ENCODE assay signal across 19 mouse cellular contexts in genomic region chr1:81747025-81747424, GRCm38 (mm10).
"Had no signal": no experiment of that assay in that cellular context is flagged by ENCODE, and none has a peak within 500 bp of the region (broad histone marks: within the 10 kb centered on the region; RNA-seq: fewer than 3 reads in every experiment).

No protein-coding gene starts in this region.

- H3K4me1 ChIP-seq: liver, embryonic 12.5 days; liver, embryonic 15.5 days; megakaryocyte, embryonic 14.5 days had no signal

- DNase-seq: kidney, adult 2 months; kidney, postnatal 10 days; kidney, postnatal 36 days; layer of hippocampus, postnatal 36 days; liver; lung, adult 18-20 months; thymus, adult 18-20 months; thymus, postnatal 36 days had no signal

- H3K36me3 ChIP-seq: limb, embryonic 12.5 days; liver, embryonic 12.5 days; liver, embryonic 15.5 days; midbrain, embryonic 10.5 days; midbrain, embryonic 13.5 days; neural tube, embryonic 13.5 days had no signal

- H3K4me3 ChIP-seq: left cerebral cortex, adult 2 months; limb, embryonic 12.5 days; liver, embryonic 12.5 days; liver, embryonic 15.5 days; megakaryocyte, embryonic 14.5 days; midbrain, embryonic 10.5 days; midbrain, embryonic 13.5 days; myocyte; neural tube, embryonic 13.5 days had no signal

- H3K9me3 ChIP-seq: limb, embryonic 12.5 days; liver, embryonic 12.5 days; liver, embryonic 15.5 days; midbrain, embryonic 10.5 days; midbrain, embryonic 13.5 days; neural tube, embryonic 13.5 days had no signal

- H3K27ac ChIP-seq: left cerebral cortex, adult 2 months; liver, embryonic 12.5 days; liver, embryonic 15.5 days; midbrain, embryonic 10.5 days; midbrain, embryonic 13.5 days; neural tube, embryonic 13.5 days had no signal

- H3K9ac ChIP-seq: limb, embryonic 12.5 days; liver, embryonic 12.5 days; liver, embryonic 15.5 days; midbrain, embryonic 13.5 days; neural tube, embryonic 13.5 days had no signal

- H3K4me2 ChIP-seq: limb, embryonic 12.5 days; liver, embryonic 12.5 days; liver, embryonic 15.5 days; midbrain, embryonic 13.5 days; neural tube, embryonic 13.5 days had no signal

- ATAC-seq: intestine, postnatal 0 days; liver, embryonic 12.5 days; midbrain, embryonic 13.5 days; midbrain, embryonic 16.5 days had no signal

- H3K27me3 ChIP-seq: limb, embryonic 12.5 days; liver, embryonic 12.5 days; liver, embryonic 15.5 days; megakaryocyte, embryonic 14.5 days; midbrain, embryonic 13.5 days; neural tube, embryonic 13.5 days had no signal
